Mouse (Mus musculus): ENCODE data around the gene Il12rb1.

Gene Il12rb1

DNA sequence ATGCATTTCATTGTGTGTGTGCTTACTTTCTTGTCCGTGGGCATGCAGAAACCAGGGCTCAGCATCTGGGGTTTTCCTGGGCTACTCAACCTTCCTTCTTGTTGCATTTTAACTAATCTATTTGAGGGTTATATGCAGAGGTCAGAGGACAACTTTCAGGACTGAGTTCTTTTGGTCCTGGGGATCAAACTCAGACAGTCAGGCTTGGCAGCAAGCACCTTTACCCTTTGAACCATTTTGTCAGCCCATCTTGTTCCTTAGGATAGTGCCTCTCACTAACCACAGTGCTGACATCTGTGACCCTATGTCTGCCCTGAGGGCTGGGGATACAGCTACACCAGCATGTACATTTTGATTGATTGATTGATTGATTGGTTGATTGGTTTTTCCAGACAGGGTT is 19.5 kb downstream of the Il12rb1 start:
- DNase-seq (ENCODE audit: low spot score in 2 of 2), result no peak

DNA sequence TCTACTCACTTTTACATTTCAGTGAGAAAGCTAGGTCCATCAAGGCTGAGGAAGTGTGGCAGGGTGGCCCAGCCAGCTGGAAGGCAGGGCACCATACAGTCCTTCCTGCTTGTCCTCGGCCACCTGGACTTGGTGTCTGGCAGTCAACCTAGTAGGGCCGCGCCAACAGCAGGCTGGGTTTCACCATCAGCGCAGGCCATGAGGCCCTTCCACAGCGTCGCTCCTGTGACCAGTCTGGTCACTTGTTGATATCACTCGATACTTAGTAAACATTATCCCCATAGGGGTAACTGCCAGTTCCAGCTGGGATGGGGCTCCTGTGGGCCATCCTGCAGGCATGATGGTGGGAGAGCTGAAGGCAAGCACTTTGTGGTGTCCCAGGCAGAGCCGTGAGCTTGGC is 23.3 kb downstream of the Il12rb1 start:
- DNase-seq (ENCODE audit: low spot score in 2 of 2), result no peak

DNA sequence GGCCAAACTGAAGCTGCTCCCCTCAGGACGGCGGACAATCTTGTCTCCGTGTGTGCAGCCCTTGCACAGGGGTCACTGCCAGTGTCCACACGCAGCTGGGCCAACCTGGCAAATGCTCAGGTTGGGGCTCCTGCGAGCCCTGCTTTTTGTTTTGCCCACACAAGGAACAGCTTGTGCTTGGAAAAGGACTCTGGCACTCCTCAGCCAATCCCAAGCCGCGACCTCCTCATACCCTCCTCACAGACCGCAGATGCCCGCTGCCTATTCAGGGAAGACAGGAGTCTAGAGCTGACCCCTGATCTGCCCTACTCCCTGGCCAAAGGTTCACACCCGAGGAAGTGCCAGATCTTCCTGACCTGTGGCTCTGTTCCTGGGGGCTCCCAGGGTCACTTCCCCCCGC is 24.1 kb downstream of the Il12rb1 start:
- DNase-seq (ENCODE audit: low spot score in 2 of 2), result no peak

DNA sequence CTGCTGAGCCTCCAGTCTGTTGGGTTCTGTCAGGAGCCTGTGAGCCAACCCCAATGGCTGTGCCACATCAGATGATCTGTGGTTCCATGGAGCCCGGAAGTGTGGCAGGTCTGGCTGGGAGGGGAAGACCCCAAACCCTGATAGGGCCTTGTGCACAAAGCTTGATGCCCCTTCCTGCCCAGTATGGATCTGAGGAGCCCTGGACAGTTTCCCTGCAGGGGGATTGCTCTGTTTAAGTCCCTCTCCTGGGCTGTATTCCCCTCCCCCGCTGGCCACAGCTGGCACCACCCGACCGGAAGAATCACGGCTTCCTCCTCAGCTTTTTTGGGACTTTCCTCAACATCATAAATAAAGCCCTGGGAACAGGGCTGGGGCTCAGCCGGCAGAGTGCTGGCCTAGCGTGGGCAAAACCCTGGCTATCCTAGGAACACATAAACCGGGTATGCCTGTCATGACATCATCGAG is 24.8 kb downstream of the Il12rb1 start:
- DNase-seq (ENCODE audit: low spot score in 2 of 2), result no peak

DNA sequence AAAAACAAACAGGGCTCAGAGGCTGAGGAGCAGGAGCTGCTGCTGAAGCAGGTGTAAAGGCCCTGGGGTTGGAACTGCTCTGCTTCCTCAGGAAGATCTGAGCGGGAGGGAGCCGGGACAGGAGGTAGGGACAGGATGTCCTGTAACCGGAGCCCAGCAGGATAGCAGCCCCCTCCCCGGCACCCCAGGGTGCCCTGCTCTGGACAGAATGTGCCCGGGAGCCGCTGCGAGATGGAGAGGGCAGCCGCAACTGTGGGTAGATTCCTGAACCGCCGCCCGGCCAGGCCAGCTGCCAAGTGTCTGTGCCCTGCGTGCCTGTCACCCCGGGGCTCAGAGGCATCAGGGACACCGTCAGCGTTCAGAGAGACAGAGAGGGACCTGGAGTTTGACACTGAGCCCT is 25.3 kb downstream of the Il12rb1 start:
- peak in 1 of 2 experiments; percentile 39 for DNase-seq (ENCODE audit: low spot score in 2 of 2)

DNA sequence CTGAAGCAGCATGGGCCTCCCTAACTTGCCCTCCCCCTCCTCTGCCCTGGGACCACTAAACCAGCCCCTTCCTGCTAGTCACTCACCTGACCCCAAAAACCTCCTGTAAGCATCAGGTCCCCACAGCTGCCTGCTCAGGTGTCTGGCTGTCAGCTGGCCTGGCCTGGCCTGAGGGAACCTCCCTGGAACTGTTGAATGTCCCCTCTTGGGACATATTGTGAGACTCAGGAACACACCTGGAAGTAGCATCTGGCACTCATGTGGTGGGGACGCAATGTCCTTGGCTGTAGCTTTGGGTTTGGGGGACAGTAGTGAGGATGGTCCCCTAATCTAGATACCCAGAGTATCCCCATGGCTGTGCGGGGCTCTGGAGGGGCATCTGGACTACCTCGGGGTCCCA is 25.8 kb downstream of the Il12rb1 start:
- no peak for DNase-seq (ENCODE audit: low spot score in 2 of 2)

DNA sequence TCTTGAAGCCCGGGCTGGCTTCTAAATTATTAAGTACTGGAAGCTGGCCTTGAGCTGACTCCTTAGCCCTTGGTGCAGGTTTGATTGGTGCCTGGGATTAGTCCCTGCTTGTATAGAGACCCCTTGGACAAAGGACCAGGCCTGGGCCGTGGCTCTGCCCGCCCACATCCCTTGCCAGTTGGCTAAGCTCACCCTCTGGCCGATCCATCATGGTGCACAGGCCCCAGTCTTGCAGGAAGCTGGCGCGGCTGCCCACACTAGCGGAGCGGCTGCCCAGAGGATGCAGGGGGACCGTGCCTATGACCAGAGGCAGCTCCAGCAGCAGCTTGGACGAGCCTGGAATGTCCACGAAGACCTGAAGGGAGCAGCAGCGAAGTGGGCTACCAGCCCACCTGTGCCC is 28.4 kb downstream of the Il12rb1 start:
- DNase-seq (ENCODE audit: low spot score in 2 of 2), result no peak

DNA sequence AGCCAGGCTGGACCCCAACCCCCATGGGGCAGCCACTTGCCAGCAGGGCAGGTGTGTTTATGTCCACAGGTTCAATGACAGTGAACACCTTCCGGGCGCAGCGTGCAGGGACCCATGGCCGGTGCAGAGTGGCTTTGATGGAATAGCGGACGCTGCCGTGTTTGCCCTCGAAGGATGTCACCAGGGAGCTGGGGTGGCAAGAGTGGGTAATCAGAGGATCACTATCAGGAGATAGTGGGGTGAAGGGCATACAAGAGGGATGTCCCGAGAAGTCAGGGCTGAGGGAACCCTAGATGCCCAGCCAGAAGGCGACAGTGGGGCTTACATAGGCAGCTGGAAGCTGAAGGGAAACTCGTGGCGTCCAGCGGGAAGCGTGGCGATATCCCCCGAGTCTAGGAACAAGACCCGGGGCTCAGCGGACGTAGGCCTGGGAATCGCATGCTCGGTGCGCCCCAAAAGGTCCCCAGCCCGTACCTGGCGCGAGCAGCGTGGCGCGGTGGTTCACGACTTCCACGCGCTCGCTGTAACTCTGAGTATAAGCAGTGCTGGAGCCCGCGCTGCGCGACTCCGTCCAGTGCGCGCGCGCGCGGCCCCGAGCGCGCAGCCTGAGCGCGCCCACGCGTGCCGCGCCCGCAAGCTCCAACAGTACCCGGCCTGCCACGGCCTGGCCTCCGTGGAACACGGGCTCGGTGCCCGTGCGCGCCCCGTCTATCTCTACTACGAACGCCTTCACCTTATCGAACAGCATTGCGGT is 30.6 kb downstream of the Il12rb1 start:
- DNase-seq (ENCODE audit: low spot score in 2 of 2), result peak in 1 of 2 experiments; percentile 41

DNA sequence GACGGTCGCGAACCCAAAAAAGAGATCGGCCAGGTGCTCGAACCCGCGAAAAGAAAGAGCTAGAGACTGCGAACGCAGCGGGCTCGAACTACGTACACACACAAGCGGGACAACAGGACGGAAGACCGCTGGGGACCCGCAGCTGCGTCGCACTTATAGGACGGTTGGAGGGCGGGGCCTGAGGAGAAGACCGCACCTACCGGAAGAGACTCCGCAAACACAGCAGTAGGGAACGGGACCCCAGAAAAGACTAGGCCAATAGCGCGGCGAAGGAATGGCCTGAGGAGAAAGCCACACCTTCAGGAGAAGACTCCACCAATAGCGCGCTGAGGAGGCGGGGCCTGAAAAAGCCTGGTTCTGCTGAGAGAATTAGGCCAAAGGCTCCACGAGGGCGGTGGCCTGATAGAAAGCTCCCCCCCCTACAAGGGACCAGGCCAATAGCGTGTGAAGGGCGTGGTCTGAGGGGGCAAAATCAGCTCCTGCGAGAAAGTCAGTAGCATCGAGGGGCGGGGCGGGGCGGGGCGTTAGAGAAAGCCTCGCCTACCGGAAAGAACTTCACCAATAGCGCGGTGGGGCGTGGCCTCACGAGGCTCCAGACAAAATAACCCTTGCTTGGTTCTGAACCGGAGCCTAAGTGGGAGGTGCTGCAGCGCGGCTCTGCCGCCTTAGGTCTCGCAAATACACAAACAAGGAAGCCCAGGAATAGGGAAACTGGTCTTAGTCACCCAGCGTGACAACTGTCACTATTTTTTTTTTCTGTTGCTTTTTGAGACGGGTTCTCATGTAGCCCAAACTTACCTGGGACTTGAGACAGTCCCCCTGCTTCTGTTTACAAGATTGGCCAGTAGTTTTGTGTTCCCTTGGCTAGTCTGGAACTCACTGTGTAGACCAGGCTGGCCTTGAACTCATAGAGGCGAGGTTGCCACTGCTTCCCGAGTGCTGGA is 31.4 kb downstream of the Il12rb1 start, which contains the start of gene Arrdc2:
Arrdc2 (minus strand) TSS at position 313 of the 944 bp plus-strand sequence.
- peak; percentile 95 to 99 for DNase-seq (ENCODE audit: low spot score in 2 of 2)

DNA sequence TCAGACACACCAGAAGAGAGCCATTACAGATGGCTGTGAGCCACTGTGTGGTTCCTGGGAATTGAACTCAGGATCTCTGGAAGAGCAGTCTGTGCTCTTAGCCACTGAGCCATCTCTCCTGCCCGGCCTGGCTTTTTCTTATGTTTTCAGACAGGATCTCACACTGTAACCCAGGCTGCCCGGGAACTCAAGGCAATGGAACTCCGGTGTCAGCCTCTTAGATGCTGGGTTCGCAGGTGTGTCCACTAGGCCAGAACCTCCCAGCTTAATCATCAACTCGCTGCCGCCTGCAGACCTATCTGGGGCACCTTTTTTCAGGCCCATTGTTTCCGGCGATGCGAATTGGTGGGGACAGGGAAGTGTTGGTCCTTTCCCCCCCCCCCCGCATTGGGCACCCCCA is 32.3 kb downstream of the Il12rb1 start:
- no peak for DNase-seq (ENCODE audit: low spot score in 2 of 2)

DNA sequence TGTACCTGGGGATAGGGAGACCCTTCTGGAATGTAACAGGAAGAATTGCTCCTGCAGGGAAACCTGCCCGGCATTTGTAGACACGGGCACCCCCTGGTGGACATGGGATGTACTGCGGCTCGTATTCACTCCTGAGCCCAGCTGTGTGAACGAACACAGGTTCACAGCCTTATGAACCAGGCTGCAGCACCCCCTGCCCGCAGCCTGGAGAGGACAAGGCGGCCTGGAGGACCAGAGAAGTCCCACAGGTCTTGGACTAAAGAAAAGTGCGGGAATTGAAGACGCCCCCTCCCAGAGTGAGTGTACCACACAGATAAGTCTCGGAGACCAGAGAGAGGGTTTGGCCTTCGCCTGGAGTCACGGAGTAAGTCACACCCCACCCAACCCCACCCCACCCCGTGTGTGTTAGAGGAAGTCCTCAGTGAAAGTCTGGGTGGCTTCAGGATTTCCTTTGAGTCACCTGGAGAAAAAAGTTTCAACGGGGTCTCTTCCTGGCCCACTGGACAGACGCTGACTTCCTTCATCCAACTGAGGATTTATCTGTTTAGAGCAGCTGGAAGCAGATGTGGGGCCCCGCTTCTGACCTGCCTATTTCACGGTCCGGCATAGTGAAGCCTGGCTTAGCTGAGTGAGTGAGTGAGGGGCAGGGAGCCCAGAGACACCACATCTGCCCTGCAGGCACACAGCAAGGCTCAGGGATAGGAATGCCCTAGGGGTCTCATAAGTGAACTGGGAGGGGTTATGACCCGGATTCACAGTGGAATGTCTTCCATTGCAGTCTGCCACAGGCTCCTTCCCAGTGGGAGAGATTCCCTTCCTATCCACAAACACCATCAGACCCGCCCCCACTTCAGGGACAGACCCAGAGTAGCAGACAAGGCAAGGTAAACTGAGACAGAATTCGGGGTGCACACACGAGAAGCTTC is 33.2 kb downstream of the Il12rb1 start:
- DNase-seq (ENCODE audit: low spot score in 2 of 2), result peak; percentile 93 to 94

DNA sequence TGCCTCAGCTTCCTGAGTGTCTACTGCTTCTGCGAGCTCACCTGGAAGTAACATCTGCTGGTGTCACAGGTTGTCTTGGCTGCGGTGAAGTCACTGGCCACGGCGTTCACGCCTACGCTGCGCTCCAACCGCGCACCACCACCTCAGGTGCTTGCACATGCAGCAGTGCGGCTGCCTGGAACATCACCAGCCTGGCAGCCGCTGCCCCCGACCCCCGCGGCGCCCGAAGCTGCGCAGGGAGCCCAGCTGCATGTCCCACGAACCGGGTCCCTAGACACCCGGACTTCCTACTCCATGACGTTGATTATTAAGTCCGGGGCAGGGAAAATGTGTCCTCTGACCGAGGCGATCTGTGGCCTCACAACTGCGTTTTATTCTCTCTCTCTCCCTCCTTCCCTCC is 34.2 kb downstream of the Il12rb1 start:
- DNase-seq (ENCODE audit: low spot score in 2 of 2), result no peak

DNA sequence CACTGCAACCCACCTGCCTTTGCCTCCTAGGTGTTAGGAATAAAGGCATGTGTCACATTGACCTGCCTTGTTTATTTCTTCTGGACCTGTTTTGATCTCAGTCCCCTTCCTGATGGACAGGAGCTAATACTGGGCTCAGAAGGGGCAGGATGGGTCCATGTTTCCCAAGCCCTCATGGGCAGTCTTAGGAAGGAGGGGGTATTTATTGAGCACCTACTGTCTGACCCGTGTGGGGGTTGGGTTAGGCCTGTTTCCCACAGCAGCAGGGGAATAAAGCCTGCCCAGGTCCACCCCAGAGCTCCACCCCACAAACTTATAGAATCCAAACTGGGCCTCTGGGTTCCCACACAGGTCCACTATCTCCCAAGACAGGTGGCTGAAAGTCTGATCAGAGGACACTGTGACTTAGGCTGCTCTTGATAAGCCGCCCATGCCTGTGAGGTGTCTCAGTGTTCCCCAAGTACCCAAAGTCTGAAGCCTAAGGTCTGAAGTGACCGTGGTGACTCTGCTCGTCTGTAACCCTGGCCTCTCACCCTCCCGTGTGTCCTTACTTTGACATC is 35.0 kb downstream of the Il12rb1 start:
- no peak for DNase-seq (ENCODE audit: low spot score in 2 of 2)

DNA sequence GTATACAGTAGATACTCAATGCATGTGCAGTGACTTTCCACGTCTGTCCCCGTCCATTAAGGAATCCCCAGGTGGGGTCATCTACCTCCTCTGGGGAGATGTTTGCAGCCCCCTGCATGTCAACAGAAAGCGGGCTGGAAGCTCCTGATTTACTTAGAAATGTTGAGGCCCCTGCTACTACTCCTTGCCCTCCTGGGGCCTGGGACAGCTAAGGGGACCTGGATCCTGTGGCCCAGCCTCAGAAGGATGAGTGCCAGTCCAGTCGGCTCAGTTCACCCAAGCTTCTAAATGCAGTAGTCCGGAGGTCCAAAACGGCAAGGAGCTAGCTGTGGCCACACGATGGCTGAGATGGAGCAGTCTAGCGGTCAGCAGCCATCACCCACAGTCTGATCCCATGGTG is 35.7 kb downstream of the Il12rb1 start:
- DNase-seq (ENCODE audit: low spot score in 2 of 2), result no peak

DNA sequence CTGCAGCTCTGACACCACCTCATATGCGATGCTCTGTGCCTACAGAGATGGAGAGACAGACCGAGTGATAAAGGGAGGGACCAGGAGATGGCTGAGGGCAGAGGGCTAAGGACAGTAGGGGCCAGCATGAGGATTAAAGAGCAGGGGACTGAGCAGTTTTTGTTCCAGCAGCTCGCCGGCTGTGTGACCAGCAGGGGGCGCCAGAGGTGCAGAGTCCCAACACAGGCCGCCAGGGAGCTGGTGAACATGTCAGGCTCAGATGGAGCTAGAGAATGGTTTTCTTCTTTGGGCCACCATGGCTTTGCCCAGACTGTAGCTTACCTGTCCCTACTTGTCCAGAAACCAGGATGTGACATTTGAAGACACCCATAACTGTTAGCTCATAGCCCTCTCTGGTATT is 36.3 kb downstream of the Il12rb1 start:
- DNase-seq (ENCODE audit: low spot score in 2 of 2), result peak; percentile 84 to 87

DNA sequence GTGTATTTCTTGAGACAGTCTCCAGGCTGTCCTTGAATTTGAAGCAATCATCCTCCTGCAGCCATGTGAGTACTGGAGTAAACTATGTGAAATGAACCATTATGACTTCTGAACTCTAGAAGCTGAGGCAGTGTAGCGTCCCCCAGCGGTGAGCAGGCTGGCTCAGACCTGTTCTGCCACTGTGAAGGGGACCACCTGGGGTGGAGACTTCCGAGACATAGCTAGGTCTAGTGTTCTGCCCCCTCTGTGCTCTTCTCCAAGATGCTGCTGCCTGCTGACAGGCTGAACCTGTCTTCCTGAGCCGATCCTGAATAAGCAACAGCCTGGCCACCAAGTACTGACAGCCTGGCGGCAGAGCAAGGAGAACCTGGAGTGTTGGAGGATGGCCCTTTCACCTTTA is 36.9 kb downstream of the Il12rb1 start:
- no peak for DNase-seq (ENCODE audit: low spot score in 2 of 2)

DNA sequence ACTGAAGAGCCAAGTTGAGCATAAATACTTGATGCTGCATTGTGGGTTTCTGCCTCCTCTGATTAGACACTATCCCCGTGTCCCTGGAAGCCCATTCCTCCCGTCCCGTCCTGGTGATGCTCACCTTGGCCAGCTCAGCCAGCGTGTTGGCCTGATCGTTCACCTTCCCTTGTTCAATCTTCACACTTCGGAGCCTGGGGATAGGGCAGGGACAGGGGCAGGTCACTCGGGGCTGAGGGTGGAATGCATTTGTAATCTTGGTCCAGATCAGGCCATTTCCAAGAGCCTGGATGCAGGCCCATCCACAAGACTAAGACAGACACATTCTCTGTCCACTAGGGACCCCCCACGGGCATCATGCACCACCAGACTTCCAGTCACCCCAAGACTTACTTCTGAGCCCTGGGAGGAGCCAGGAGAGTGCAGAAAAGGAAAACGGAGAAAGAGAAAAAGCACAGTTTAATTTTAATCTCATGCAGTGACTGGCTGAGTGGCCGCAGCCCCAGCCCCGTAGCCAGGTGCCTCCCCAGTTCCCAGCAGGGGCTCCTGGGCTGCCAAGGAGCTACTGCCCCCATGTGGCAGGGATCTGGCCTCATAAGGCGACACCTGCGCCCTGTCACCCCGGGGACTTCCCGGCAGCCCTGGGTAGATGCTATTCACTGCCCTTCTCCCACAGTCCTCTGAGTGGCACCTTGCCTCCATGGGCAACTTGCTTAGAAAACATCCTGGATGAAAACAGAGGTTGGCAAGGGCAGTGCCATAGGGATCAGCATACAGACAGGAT is 38.3 kb downstream of the Il12rb1 start:
- DNase-seq (ENCODE audit: low spot score in 2 of 2), result no peak

DNA sequence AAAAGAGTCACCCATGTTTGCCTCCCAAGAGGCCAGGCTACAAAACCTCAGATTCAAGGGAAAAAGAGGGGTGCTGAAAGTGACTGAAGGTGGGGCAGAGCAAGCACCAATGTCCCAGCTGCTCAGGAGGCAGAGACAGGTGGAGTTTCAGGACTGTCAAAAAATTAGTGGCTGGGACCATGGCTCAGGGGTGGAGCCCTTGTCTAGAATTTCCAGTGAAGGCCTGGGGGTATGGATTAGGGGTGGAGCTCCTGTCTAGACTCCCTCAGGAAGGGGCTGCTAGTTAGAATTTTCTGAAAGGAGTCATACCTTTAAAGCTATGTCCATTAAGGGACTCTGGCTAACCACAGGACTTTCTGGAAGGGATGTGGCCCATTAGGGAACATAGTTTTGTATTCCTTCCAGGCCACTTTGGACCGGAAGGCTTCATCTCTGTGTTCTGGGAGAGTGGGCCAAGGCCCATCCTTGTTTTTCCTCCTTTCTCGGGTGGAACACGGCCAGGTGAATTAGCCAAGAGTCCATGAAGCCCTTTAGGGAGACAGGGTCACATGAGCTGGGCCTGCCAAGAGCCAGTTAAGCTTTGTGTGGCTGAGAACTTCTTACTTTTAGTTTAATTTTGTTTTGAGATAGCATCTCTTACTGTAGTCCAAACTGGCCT is 41.2 kb downstream of the Il12rb1 start:
- DNase-seq (ENCODE audit: low spot score in 2 of 2), result no peak

DNA sequence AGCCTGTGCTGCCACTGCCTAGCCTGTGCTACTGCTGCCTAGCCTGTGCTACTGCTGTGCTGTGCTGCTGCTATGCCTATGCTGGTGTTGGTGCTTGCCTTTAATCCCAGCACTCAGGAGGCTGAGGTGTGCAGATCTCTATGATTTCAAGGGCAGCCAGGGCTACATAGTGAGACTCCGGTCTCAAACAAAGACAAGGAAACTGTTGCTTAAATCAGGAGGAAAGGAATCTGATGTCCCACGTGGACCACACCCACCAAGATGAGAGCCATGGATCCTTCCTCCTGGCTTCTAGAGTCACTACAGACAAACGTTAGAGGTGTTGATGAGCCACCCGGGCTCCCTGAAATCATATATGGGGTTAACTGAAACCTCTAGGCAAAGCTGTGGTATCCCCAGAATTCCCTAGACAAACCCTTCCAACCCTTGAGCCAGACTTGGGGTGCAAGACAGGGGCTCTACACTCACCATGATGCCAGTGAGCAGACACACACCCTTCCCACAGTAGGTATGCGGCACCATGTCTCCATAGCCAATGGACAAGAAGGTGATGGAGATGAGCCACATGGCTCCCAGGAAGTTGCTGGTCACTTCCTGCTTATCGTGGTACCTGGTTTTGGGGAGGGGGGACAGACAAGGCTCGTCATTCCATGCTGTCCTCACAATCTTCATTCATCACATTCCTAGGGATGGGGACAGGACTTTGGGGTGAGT is 42.0 kb downstream of the Il12rb1 start:
- DNase-seq (ENCODE audit: low spot score in 2 of 2), result no peak

Data from frontal cortex, postnatal 36 days (tissue).